Mouse (Mus musculus) spleen, adult 2 months (tissue): ENCODE measurements around the gene Tceal3.
"Not testable (repeated sequence)": the region's sequence is repeated elsewhere in the genome, so short reads cannot be mapped to it uniquely, and the experiment has no call there.

Experiments used
- CTCF ChIP-seq: fragments of 200-500 bp; IDR thresholded peaks from 2 replicates; pipeline ENCODE4 v1.5.1; 2011; ENCODE audit warnings: mild to moderate bottlenecking, inconsistent platforms; ENCODE audit not compliant: insufficient read depth, insufficient read length, insufficient replicate concordance; ENCODE audit errors: extremely low read depth
- POLR2A ChIP-seq: fragments of 200-500 bp; IDR thresholded peaks from 2 replicates; pipeline ENCODE4 v1.6.1; 2011; ENCODE audit warnings: low read depth, low read length, inconsistent platforms

- TF ChIP-seq CTCF, POLR2A: not testable (repeated sequence)
These were observed 21.5 kb upstream of the Tceal3 start for GRCm38 (mm10) chrX:136569094-136569493.
